Mouse (Mus musculus) spleen, adult 18-20 months (tissue): ENCODE measurements around the gene Try5.
"Not testable (repeated sequence)": the region's sequence is repeated elsewhere in the genome, so short reads cannot be mapped to it uniquely, and the experiment has no call there.

Experiments
- DNase-seq, 2 experiments: peaks; one replicate each; pipeline ENCODE4 v3.0.0; 2022; ENCODE audit warnings: mixed read lengths in 2 of 2

The Try5 gene

DNA sequence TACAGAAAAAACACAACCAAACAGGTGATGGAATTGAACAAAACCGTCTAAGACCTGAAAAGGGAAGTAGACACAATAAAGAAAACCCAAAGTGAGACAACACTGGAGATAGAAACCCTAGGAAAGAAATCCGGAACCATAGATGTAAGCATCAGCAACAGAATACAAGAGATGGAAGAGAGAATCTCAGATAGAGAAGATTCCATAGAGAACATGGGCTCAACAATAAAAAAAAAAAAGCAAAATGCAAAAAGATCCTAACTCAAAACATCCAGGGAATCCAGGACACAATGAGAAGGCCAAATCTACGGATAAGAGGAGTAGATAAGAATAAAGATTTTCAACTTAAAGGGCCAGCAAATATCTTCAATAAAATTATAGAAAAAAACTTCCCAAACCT, at the start of gene Try5:
Gene Try5 (minus strand): TSS at position 101 of the 400 bp plus-strand sequence.
- not testable (repeated sequence) for DNase-seq

DNA sequence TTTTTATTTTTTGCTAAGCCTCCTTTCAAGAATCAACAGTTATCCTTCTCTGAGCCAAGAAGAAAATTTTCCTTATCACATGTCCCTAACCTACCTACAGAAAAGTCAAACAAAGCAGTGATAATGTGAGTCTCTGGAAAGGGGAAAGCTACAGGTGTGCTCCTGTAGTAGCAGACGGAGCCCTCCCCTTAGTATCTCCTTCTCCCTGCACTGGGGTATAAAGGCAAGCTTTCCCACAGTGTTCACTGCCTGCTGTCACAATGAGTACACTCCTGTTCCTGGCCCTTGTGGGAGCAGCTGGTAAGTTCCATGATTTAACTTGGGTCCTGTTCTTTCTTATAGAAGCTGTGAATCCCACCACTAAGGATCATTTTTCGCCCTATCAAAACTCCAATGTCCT, 37.3 kb upstream of the Try5 start, which contains the start of gene Try10:
Gene Try10 (plus strand): TSS at position 174 of the 400 bp plus-strand sequence.
- no peak for DNase-seq

- DNase-seq: no peak
Measured at GRCm38 (mm10) chr6:41301969-41302368, 14.7 kb downstream of the Try5 start, which contains the start of gene Try4. TSS of gene Try4 (plus strand) at chr6:41302269.

GRCm38 (mm10) chr6:41298255-41298654, 18.4 kb downstream of the Try5 start:
- no peak for DNase-seq

GRCm38 (mm10) chr6:41266140-41266539, 50.5 kb downstream of the Try5 start:
- no peak for DNase-seq

DNA sequence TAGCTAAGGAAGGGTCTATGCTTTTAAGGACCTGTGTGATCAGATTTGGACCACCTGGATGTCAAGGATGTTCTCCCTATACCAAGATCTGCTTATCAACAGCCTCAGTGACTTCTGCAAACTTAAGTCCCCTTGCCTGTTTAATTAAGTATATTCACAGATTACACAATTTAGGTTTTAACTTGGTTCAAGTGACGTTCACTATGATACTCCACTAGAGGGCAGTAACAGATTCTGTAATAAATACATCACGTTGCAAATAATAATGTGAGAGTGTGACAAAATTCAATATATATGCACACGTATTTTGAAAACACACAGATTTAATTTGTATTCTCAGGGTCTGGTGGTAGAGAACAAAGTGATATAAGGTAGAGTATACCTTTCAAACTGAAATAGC, 53.8 kb downstream of the Try5 start:
- no peak for DNase-seq
